Mouse (Mus musculus) adrenal gland, adult 8-10 months (tissue): ENCODE data around the gene Gm13539. TPM values are rescaled to one million over a fixed set of nuclear protein-coding genes. Genes with fewer than 3 reads are reported as not detected.

Source experiments
- DNase-seq: peaks from one replicate; pipeline ENCODE4 v3.0.0; 2022
- total RNA-seq, 4 experiments: library from RNA; stranded (reverse); gene quantifications; 2 replicates each; pipeline ENCODE4 v1.2.4; 2022

Gene Gm13539
- total RNA-seq, 4 experiments from 2014 or later = not detected

- DNase-seq = no peak
Observed at GRCm38 (mm10) chr2:25828344-25828947, 46.4 kb downstream of the Gm13539 start.

DNA sequence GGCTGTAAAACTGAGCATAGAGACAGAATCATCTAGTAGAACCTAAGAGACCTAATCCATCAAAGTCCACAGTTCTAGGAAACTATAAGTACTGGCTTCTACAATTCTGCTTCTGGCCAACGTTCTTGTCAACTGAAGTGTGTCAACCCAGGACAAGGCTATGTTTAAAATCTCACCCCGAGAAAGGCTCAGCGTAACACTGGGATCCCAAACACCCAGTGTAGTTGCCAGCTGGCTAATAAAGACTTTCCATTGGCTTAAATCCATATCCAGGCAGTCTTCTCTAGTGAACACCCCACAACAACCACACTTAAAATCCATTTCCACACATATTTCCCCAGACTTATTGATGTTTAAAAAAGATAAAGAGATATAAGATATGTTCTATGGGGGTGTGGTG lies 48.7 kb downstream of the Gm13539 start:
- DNase-seq = no peak

- peak; percentile 57 for DNase-seq
Observed at GRCm38 (mm10) chr2:25836291-25836690, 54.2 kb downstream of the Gm13539 start.

Other genes starting within 250 kb of the Gm13539 start
- 10 to 100 TPM; 22.6 to 35.3 (median 30.6) TPM for gene Traf2, start 235.3 kb upstream of the Gm13539 start, total RNA-seq
- 100 to 1,000 TPM; 149 to 331 (median 215) TPM for gene Edf1, start 224.4 kb upstream of the Gm13539 start, total RNA-seq
- 10 to 100 TPM in 1 of 4 experiments, 1 to 10 TPM in 3; 1.4 to 11.0 (median 4.0) TPM for gene Mamdc4, start 207.4 kb upstream of the Gm13539 start, total RNA-seq
- gene Phpt1, start 207.0 kb upstream of the Gm13539 start, total RNA-seq = 10 to 100 TPM; 61.3 to 76.9 (median 66.1) TPM
- gene Ajm1, start 200.5 kb upstream of the Gm13539 start, total RNA-seq = 1 to 10 TPM; 1.6 to 4.8 (median 3.8) TPM
- 100 to 1,000 TPM; 121 to 178 (median 137) TPM for gene Rabl6, start 173.7 kb upstream of the Gm13539 start, total RNA-seq
- gene Ccdc183, start 164.6 kb upstream of the Gm13539 start, total RNA-seq = not detected
- 10 to 100 TPM; 18.0 to 47.8 (median 27.3) TPM for gene Tmem141, start 160.3 kb upstream of the Gm13539 start, total RNA-seq
- gene Fcna, start 154.2 kb upstream of the Gm13539 start, total RNA-seq = 1 to 10 TPM; 4.7 to 7.0 (median 5.5) TPM
- not detected for gene Lcn8, start 129.1 kb upstream of the Gm13539 start, total RNA-seq
- not detected for gene Lcn5, start 124.3 kb upstream of the Gm13539 start, total RNA-seq
- gene Lcn6, start 105.5 kb upstream of the Gm13539 start, total RNA-seq = not detected
- gene Lcn10, start 99.5 kb upstream of the Gm13539 start, total RNA-seq = not detected
- gene Obp2a, start 82.2 kb upstream of the Gm13539 start, total RNA-seq = 10 to 100 TPM in 1 of 4 experiments, 1 to 10 TPM in 1, not detected in 2; 3.1 to 30.1 TPM
- gene Bmyc, start 75.5 kb upstream of the Gm13539 start, total RNA-seq = 10 to 100 TPM; 29.9 to 69.4 (median 39.2) TPM
- not detected for gene Obp2b, start 45.2 kb upstream of the Gm13539 start, total RNA-seq
- gene Lcn3, start 16.7 kb upstream of the Gm13539 start, total RNA-seq = not detected
- not detected for gene Lcn11, start 5.2 kb upstream of the Gm13539 start, total RNA-seq
- not detected for gene Glt6d1, start 33.6 kb downstream of the Gm13539 start, total RNA-seq
- gene Lcn9, start 40.9 kb downstream of the Gm13539 start, total RNA-seq = not detected
- gene Sohlh1, start 65.0 kb downstream of the Gm13539 start, total RNA-seq = not detected
- gene Kcnt1, start 81.5 kb downstream of the Gm13539 start, total RNA-seq = 10 to 100 TPM in 2 of 4 experiments, 1 to 10 TPM in 2; 1.8 to 12.1 (median 8.0) TPM
- 10 to 100 TPM; 36.7 to 45.2 (median 39.8) TPM for gene Camsap1, start 201.0 kb downstream of the Gm13539 start, total RNA-seq
- gene Ubac1, start 239.5 kb downstream of the Gm13539 start, total RNA-seq = 10 to 100 TPM; 24.8 to 39.8 (median 29.9) TPM